Mouse (Mus musculus) G1E-ER4 (cell line): Measurements from ENCODE around the gene Gm49325. TPM values are rescaled to one million over a fixed set of nuclear protein-coding genes. Genes with fewer than 3 reads are reported as not detected.

ENCODE experiments used
- GATA1 ChIP-seq: IDR thresholded peaks from one replicate; pipeline ENCODE4 v1.8.0; 2012; ENCODE audit warnings: low read length, inconsistent platforms
- polyA plus RNA-seq: library from polyadenylated mRNA; stranded (reverse); fragments of >175 nt; gene quantifications from 2 replicates; pipeline ENCODE4 v1.2.3, GENCODE M21; 2012

Gm49325 gene
- 0.54 TPM in 1 of 2 replicates, not detected in the other for polyA plus RNA-seq

- TF ChIP-seq GATA1 = no peak
Observed at GRCm38 (mm10) chr10:77605908-77606826, at the start of gene Gm49325, which contains the start of gene Sumo3. Gm49325 (plus strand) TSS chr10:77606197. Sumo3 (plus strand) TSS chr10:77606097.

- TF ChIP-seq GATA1 = no peak
Observed at GRCm38 (mm10) chr10:77556631-77557030, 49.4 kb upstream of the Gm49325 start.

- no peak for TF ChIP-seq GATA1
Observed at GRCm38 (mm10) chr10:77557641-77558040, 48.4 kb upstream of the Gm49325 start.

- TF ChIP-seq GATA1 = no peak
Observed at GRCm38 (mm10) chr10:77560090-77560489, 45.9 kb upstream of the Gm49325 start.

GRCm38 (mm10) chr10:77560830-77561229 lies 45.2 kb upstream of the Gm49325 start:
- no peak for TF ChIP-seq GATA1

GRCm38 (mm10) chr10:77561508-77561907 lies 44.5 kb upstream of the Gm49325 start:
- TF ChIP-seq GATA1 = no peak

GRCm38 (mm10) chr10:77565005-77565404 lies 41.0 kb upstream of the Gm49325 start:
- TF ChIP-seq GATA1 = no peak

GRCm38 (mm10) chr10:77566651-77567050 lies 39.3 kb upstream of the Gm49325 start:
- TF ChIP-seq GATA1 = no peak

- no peak for TF ChIP-seq GATA1
Observed at GRCm38 (mm10) chr10:77569481-77569880, 36.5 kb upstream of the Gm49325 start.

GRCm38 (mm10) chr10:77569973-77570658 lies 35.9 kb upstream of the Gm49325 start:
- no peak for TF ChIP-seq GATA1

- TF ChIP-seq GATA1 = no peak
Observed at GRCm38 (mm10) chr10:77572225-77572624, 33.8 kb upstream of the Gm49325 start.

GRCm38 (mm10) chr10:77573162-77573561 lies 32.8 kb upstream of the Gm49325 start:
- no peak for TF ChIP-seq GATA1

GRCm38 (mm10) chr10:77580027-77580920 lies 25.7 kb upstream of the Gm49325 start:
- TF ChIP-seq GATA1 = no peak

GRCm38 (mm10) chr10:77581023-77581407 lies 25.0 kb upstream of the Gm49325 start:
- TF ChIP-seq GATA1 = no peak

- TF ChIP-seq GATA1 = no peak
Observed at GRCm38 (mm10) chr10:77581408-77582284, 24.4 kb upstream of the Gm49325 start, which contains the start of gene Pttg1ip. Pttg1ip (plus strand) TSS chr10:77581720.

GRCm38 (mm10) chr10:77582285-77582618 lies 23.7 kb upstream of the Gm49325 start:
- TF ChIP-seq GATA1 = no peak
